ENCODE assay signal across 26 mouse cellular contexts in the genomic region with DNA sequence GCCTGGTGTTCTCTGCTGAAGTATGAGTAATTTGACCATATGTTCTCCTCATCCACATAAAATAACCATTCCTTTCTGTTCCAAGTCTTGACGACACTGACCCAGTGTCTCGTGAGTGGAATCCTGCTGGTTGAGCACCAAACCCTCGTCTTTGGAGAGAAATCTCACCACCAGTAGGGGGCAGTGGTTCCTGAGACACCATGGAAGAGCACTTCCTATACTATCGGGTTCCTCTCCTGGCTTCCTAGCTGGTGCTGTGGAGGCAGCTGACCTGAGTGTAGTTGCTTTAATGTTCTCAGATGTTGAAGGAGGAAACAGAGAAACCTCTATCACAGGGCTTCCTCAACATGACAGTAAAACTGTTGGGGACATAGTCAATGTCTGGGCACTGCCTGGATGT.
DNase-seq lines count a peak whose midpoint lies in the region; ATAC-seq and TF ChIP-seq lines count a peak whose summit lies in the region.
"Had no signal": no experiment of that assay in that cellular context is flagged by ENCODE, and none has a peak within 500 bp of the region (broad histone marks: within the 10 kb centered on the region; RNA-seq: fewer than 3 reads in every experiment).

No protein-coding gene starts in this region.

- no peaks in the 10 kb centered on the region for H3K9me3 ChIP-seq in liver, postnatal 0 days (ENCODE audit: low read length)
- H3K9me3 ChIP-seq in liver, embryonic 11.5 days (ENCODE audit: control insufficient read depth, low read length): no peaks in the 10 kb centered on the region
- H3K9me3 ChIP-seq: embryonic facial prominence, embryonic 10.5 days; heart, embryonic 15.5 days; kidney, embryonic 15.5 days; neural tube, embryonic 15.5 days had no signal

- intact Hi-C loops in heart, postnatal 36 days (cut with DNase I): no loop called here

- no peak overlapping the region for H3K27ac ChIP-seq in liver, postnatal 0 days (ENCODE audit: low read depth)
- no peak overlapping the region for H3K27ac ChIP-seq in liver, embryonic 11.5 days (ENCODE audit: low read depth, low read length)
- H3K27ac ChIP-seq: embryonic facial prominence, embryonic 10.5 days; heart, embryonic 15.5 days; kidney, embryonic 15.5 days; neural tube, embryonic 15.5 days had no signal

- 0 out of 2 replicates have a peak, but pooled peaks have one; percentile 20 for TF ChIP-seq CTCF in liver, postnatal 0 days (IDR thresholded peaks at IDR 0.05; ENCODE audit: low read depth)

- peak; percentile 2 for DNase-seq in cerebellum, adult 11-12 months
- no peak for DNase-seq in cerebellum, adult 8-10 months
- peak; percentile 62 for DNase-seq in heart, adult 11 months
- DNase-seq in heart, postnatal 36 days: no peak
- no peak for DNase-seq in liver, postnatal 0 days
- DNase-seq in liver, embryonic 11.5 days (ENCODE audit: low spot score): no peak
- peak; percentile 5 to 7 for DNase-seq in cerebellum, postnatal 36 days
- DNase-seq in urinary bladder, postnatal 36 days (ENCODE audit: low spot score in 2 of 2): no peak
- DNase-seq: adrenal gland, adult 2 months; kidney, adult 11 months; kidney, postnatal 36 days; layer of hippocampus, adult 9-11 months; left cerebral cortex, postnatal 4 days; lung, adult 2 months; lung, postnatal 4 days; right cerebral cortex, adult 18-20 months; right cerebral cortex, postnatal 4 days; thymus, postnatal 25 days had no signal

- ATAC-seq in liver, postnatal 0 days: no peak
- no peak for ATAC-seq in liver, embryonic 11.5 days (replicated peaks; ENCODE audit: low FRiP score)
- ATAC-seq: forebrain, embryonic 16.5 days; hindbrain, embryonic 16.5 days; midbrain, embryonic 16.5 days had no signal

- 63% methylated on average over 4 of the region's 4 CpGs for WGBS in liver, postnatal 0 days (ENCODE audit: insufficient replicate concordance)
- WGBS in liver, embryonic 11.5 days: 61% methylated on average over 4 of the region's 4 CpGs

- H3K9ac ChIP-seq in liver, postnatal 0 days (replicated peaks): no peak overlapping the region
- H3K9ac ChIP-seq in liver, embryonic 11.5 days (ENCODE audit: low read depth, low read length): no peak overlapping the region
- H3K9ac ChIP-seq: heart, embryonic 15.5 days; kidney, embryonic 15.5 days; neural tube, embryonic 15.5 days had no signal

- H3K4me1 ChIP-seq in liver, postnatal 0 days (ENCODE audit: insufficient read depth): no peaks in the 10 kb centered on the region
- H3K4me1 ChIP-seq in liver, embryonic 11.5 days (replicated peaks; ENCODE audit: control insufficient read depth, insufficient read depth, low read length): no peaks in the 10 kb centered on the region
- H3K4me1 ChIP-seq: embryonic facial prominence, embryonic 10.5 days; heart, embryonic 15.5 days; kidney, embryonic 15.5 days; neural tube, embryonic 15.5 days had no signal

- H3K4me2 ChIP-seq in liver, postnatal 0 days (ENCODE audit: low read depth, low read length): no peak overlapping the region
- no peak overlapping the region for H3K4me2 ChIP-seq in liver, embryonic 11.5 days
- H3K4me2 ChIP-seq: heart, embryonic 15.5 days; kidney, embryonic 15.5 days; neural tube, embryonic 15.5 days had no signal

- no peak for TF ChIP-seq EP300 in liver, postnatal 0 days (IDR thresholded peaks at IDR 0.05; ENCODE audit: low read depth)

- H3K27me3 ChIP-seq in liver, postnatal 0 days (ENCODE audit: insufficient read depth, low read length): no peaks in the 10 kb centered on the region
- no peaks in the 10 kb centered on the region for H3K27me3 ChIP-seq in liver, embryonic 11.5 days (replicated peaks; ENCODE audit: control insufficient read depth, insufficient read depth, low read length)
- H3K27me3 ChIP-seq: CH12.LX; heart, embryonic 15.5 days; kidney, embryonic 15.5 days; neural tube, embryonic 15.5 days had no signal

- no peak overlapping the region for H3K4me3 ChIP-seq in liver, postnatal 0 days (ENCODE audit: low read depth, low read length)
- no peak overlapping the region for H3K4me3 ChIP-seq in liver, embryonic 11.5 days (ENCODE audit: low read depth, low read length)
- H3K4me3 ChIP-seq: embryonic facial prominence, embryonic 10.5 days; heart, embryonic 15.5 days; kidney, embryonic 15.5 days; neural tube, embryonic 15.5 days had no signal

- no peaks in the 10 kb centered on the region for H3K36me3 ChIP-seq in liver, postnatal 0 days (replicated peaks; ENCODE audit: insufficient read depth, low read length)
- H3K36me3 ChIP-seq in liver, embryonic 11.5 days (ENCODE audit: control insufficient read depth, insufficient read depth, low read length): no peaks in the 10 kb centered on the region
- H3K36me3 ChIP-seq: embryonic facial prominence, embryonic 10.5 days; heart, embryonic 15.5 days; kidney, embryonic 15.5 days; neural tube, embryonic 15.5 days had no signal

Comparison
In these comparisons a context has a peak if more than half of its experiments do, and no peak if none do; other contexts are left out.
1. DNase-seq: peak in cerebellum, adult 11-12 months (single experiment), heart, adult 11 months (single experiment) and cerebellum, postnatal 36 days (2 of 2); none in cerebellum, adult 8-10 months (single experiment), heart, postnatal 36 days (0 of 2), liver, postnatal 0 days (single experiment), liver, embryonic 11.5 days (single experiment) and urinary bladder, postnatal 36 days (0 of 2).